Mouse (Mus musculus): ENCODE data around the gene Kcng3.
A peak's percentile ranks its signal among the peaks of the same experiment; 100 is the strongest.

GRCm38 (mm10) chr17:83667934-83668690, 36.4 kb upstream of the Kcng3 start:
- TF ChIP-seq CTCF (IDR thresholded peaks at IDR 0.05; ENCODE audit: low read depth, low read length) = no peak
- no peak for TF ChIP-seq POLR2A (IDR thresholded peaks at IDR 0.05; ENCODE audit: insufficient read depth, low read length)
- peak; percentile 90 for TF ChIP-seq EP300 (IDR thresholded peaks at IDR 0.05; ENCODE audit: insufficient read depth, low read depth, low read length)
